Comparison of ENCODE assay signal across 14 mouse cellular contexts in the genomic region with DNA sequence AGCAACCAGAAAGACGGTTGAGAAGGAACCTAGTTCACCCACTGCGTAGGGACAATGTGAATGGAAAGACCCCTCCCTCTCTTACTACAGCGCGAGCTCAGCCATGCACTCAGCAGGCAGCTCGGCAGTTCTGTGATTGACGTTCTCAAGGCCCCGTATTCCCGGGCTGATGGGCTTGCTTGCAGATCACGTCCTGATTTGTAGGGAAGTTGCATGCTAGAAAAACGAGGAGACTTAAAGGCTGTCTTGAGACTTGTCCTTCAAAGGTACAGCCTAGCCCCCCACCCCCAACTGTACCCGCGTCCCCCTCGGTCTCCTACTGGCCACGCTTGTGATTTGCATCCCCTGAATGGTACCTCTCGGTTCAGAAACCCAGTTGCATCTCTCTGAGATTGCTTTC.
DNase-seq lines count a peak whose midpoint lies in the region; ATAC-seq lines count a peak whose summit lies in the region.
"Had no signal": no experiment of that assay in that cellular context is flagged by ENCODE, and none has a peak within 500 bp of the region (broad histone marks: within the 10 kb centered on the region; RNA-seq: fewer than 3 reads in every experiment).

No protein-coding gene starts in this region.

- H3K4me2 ChIP-seq in heart, embryonic 12.5 days: peak overlapping the region; percentile 33
- peak overlapping the region; percentile 42 for H3K4me2 ChIP-seq in forebrain, embryonic 13.5 days
- peak overlapping the region; percentile 44 for H3K4me2 ChIP-seq in neural tube, embryonic 12.5 days (replicated peaks)
- H3K4me2 ChIP-seq: intestine, embryonic 15.5 days had no signal

- H3K9ac ChIP-seq in heart, embryonic 12.5 days: no peak overlapping the region
- peak overlapping the region; percentile 43; the same call in 1 of the 2 replicates for H3K9ac ChIP-seq in forebrain, embryonic 13.5 days
- H3K9ac ChIP-seq in neural tube, embryonic 12.5 days: no peak overlapping the region
- H3K9ac ChIP-seq: intestine, embryonic 15.5 days had no signal

- ATAC-seq in heart, embryonic 12.5 days (ENCODE audit: insufficient number of reproducible peaks, low FRiP score): no peak
- ATAC-seq in forebrain, embryonic 13.5 days: peak; percentile 34; the same call in 1 of the 2 replicates
- ATAC-seq in neural tube, embryonic 12.5 days (ENCODE audit: low FRiP score, low read depth): peak; percentile 18; the same call in 1 of the 2 replicates
- ATAC-seq: intestine, embryonic 15.5 days had no signal

- H3K4me1 ChIP-seq in heart, embryonic 12.5 days (replicated peaks): peaks cover 45% of the 10 kb centered on the region
- peaks cover 94% of the 10 kb centered on the region for H3K4me1 ChIP-seq in forebrain, embryonic 13.5 days
- peaks cover 82% of the 10 kb centered on the region for H3K4me1 ChIP-seq in limb, embryonic 10.5 days
- peaks cover 71% of the 10 kb centered on the region for H3K4me1 ChIP-seq in neural tube, embryonic 12.5 days

- H3K27me3 ChIP-seq in heart, embryonic 12.5 days (replicated peaks): no peaks in the 10 kb centered on the region
- no peaks in the 10 kb centered on the region for H3K27me3 ChIP-seq in forebrain, embryonic 13.5 days
- no peaks in the 10 kb centered on the region; the same call in 1 of the 2 replicates for H3K27me3 ChIP-seq in limb, embryonic 10.5 days (ENCODE audit: low read depth, poor library complexity, severe bottlenecking)
- H3K27me3 ChIP-seq in neural tube, embryonic 12.5 days (replicated peaks): 0 out of 2 replicates have a peak, but pooled peaks cover 3% of the 10 kb centered on the region
- H3K27me3 ChIP-seq: intestine, embryonic 15.5 days had no signal

- no peaks in the 10 kb centered on the region for H3K9me3 ChIP-seq in heart, embryonic 12.5 days (replicated peaks)
- H3K9me3 ChIP-seq in forebrain, embryonic 13.5 days (replicated peaks): no peaks in the 10 kb centered on the region
- no peaks in the 10 kb centered on the region for H3K9me3 ChIP-seq in limb, embryonic 10.5 days (replicated peaks)
- H3K9me3 ChIP-seq in neural tube, embryonic 12.5 days: no peaks in the 10 kb centered on the region
- H3K9me3 ChIP-seq: intestine, embryonic 15.5 days had no signal

- H3K4me3 ChIP-seq in heart, embryonic 12.5 days: no peak overlapping the region
- H3K4me3 ChIP-seq in forebrain, embryonic 13.5 days: no peak overlapping the region
- H3K4me3 ChIP-seq in limb, embryonic 10.5 days: no peak overlapping the region
- no peak overlapping the region for H3K4me3 ChIP-seq in neural tube, embryonic 12.5 days
- H3K4me3 ChIP-seq: intestine, embryonic 15.5 days had no signal

- no peak overlapping the region for H3K27ac ChIP-seq in heart, embryonic 12.5 days (ENCODE audit: poor library complexity, severe bottlenecking)
- peak overlapping the region; percentile 83 for H3K27ac ChIP-seq in forebrain, embryonic 13.5 days
- H3K27ac ChIP-seq in limb, embryonic 10.5 days: 0 out of 2 replicates have a peak overlapping the region, but pooled peaks have one; percentile 16
- H3K27ac ChIP-seq in neural tube, embryonic 12.5 days: 0 out of 2 replicates have a peak overlapping the region, but pooled peaks have one; percentile 12
- H3K27ac ChIP-seq: intestine, embryonic 15.5 days; stomach, postnatal 0 days had no signal

- intact Hi-C loops in heart, postnatal 25 days (cut with DNase I): no loop called here

- 31% methylated on average over 15 of the region's 15 CpGs for WGBS in heart, embryonic 12.5 days
- 5% methylated on average over 15 of the region's 15 CpGs for WGBS in forebrain, embryonic 13.5 days
- 26% methylated on average over 15 of the region's 15 CpGs for WGBS in limb, embryonic 10.5 days
- WGBS in neural tube, embryonic 12.5 days: 13% methylated on average over 15 of the region's 15 CpGs

- DNase-seq in heart, postnatal 25 days (ENCODE audit: low spot score): no peak
- no peak for DNase-seq in limb, embryonic 10.5 days (ENCODE audit: low spot score)
- DNase-seq in thymus, adult 18-20 months: no peak
- DNase-seq in right cerebral cortex, postnatal 4 days: no peak
- no peak for DNase-seq in T-cell, adult 2 months (ENCODE audit: low spot score)
- DNase-seq: B cell, adult 2 months; heart, adult 11 months; lung, postnatal 14 days; right cerebral cortex, adult 18-20 months had no signal

- no peaks in the 10 kb centered on the region for H3K36me3 ChIP-seq in heart, embryonic 12.5 days
- H3K36me3 ChIP-seq in forebrain, embryonic 13.5 days (ENCODE audit: poor library complexity, severe bottlenecking): no peaks in the 10 kb centered on the region
- no peaks in the 10 kb centered on the region for H3K36me3 ChIP-seq in limb, embryonic 10.5 days
- no peaks in the 10 kb centered on the region for H3K36me3 ChIP-seq in neural tube, embryonic 12.5 days
- H3K36me3 ChIP-seq: intestine, embryonic 15.5 days had no signal
